Mouse (Mus musculus): ENCODE measurements around the gene Tspo2. TPM values are rescaled to one million over a fixed set of nuclear protein-coding genes. Genes with fewer than 3 reads are reported as not detected.
A peak's percentile ranks its signal among the peaks of the same experiment; 100 is the strongest.

The Tspo2 gene
- polyA plus RNA-seq, 1 experiment from 2014 or later: 3.6 TPM

- H3K4me1 ChIP-seq: peaks cover 27% of the 10 kb centered on the region
- peak overlapping the region; percentile 98 for H3K27ac ChIP-seq
- no peaks in the 10 kb centered on the region for H3K27me3 ChIP-seq
- peak overlapping the region; percentile 93 for H3K4me3 ChIP-seq
- H3K36me3 ChIP-seq: peaks cover 23% of the 10 kb centered on the region
- no peaks in the 10 kb centered on the region for H3K9me3 ChIP-seq
- H3K9ac ChIP-seq: peak overlapping the region; percentile 76
- peak; percentile 1 for ATAC-seq (ENCODE audit: borderline replicate concordance, extremely low read depth, low FRiP score, low TSS enrichment)
- WGBS: under 1% methylated on average over 13 of the region's 13 CpGs
- H3K4me2 ChIP-seq: peak overlapping the region; percentile 77
These were observed 41.0 kb downstream of the Tspo2 start for GRCm38 (mm10) chr17:48410299-48410785.

- peak within 1 kb of the TSS; percentile 100 for H3K27ac ChIP-seq
- peak; percentile 97 for ATAC-seq (ENCODE audit: borderline replicate concordance, extremely low read depth, low FRiP score, low TSS enrichment)
- peak within 1 kb of the TSS; percentile 93 for H3K4me3 ChIP-seq
- under 1% methylated on average over 83 of the region's 84 CpGs for WGBS
- H3K27me3 ChIP-seq: no peaks in the 10 kb centered on the region
- H3K4me1 ChIP-seq: peaks cover 27% of the 10 kb centered on the region
- peaks cover 18% of the 10 kb centered on the region for H3K36me3 ChIP-seq
- peak within 1 kb of the TSS; percentile 98 for H3K9ac ChIP-seq
- H3K4me2 ChIP-seq: peak within 1 kb of the TSS; percentile 77
- H3K9me3 ChIP-seq: no peaks in the 10 kb centered on the region
These were observed 41.7 kb downstream of the Tspo2 start, which contains the start of the genes Nfya and Oard1 for GRCm38 (mm10) chr17:48409380-48410298. Nfya (minus strand) TSS chr17:48409906. Oard1 (plus strand) TSS chr17:48410014.

- H3K4me2 ChIP-seq: peak overlapping the region; percentile 77
- under 1% methylated on average over 45 of the region's 47 CpGs for WGBS
- H3K4me3 ChIP-seq: peak overlapping the region; percentile 93
These were observed 42.6 kb downstream of the Tspo2 start for GRCm38 (mm10) chr17:48408526-48409291.

GRCm38 (mm10) chr17:48407910-48408525, 43.3 kb downstream of the Tspo2 start:
- Histone ChIP-seq H3K4me2 (peak overlapping the region; percentile 77), H3K27ac (peak overlapping the region; percentile 100), H3K4me3 (peak overlapping the region; percentile 93), H3K4me1 (peaks cover 27% of the 10 kb centered on the region), H3K27me3 (no peaks in the 10 kb centered on the region), H3K9me3 (no peaks in the 10 kb centered on the region), H3K9ac (peak overlapping the region; percentile 98), H3K36me3 (peaks cover 6% of the 10 kb centered on the region; the same call in 1 of the 2 replicates)
- 3% methylated on average over 8 of the region's 8 CpGs for WGBS
- ATAC-seq (ENCODE audit: borderline replicate concordance, extremely low read depth, low FRiP score, low TSS enrichment): no peak

More at GRCm38 (mm10) chr17:48408526-48409291, 42.6 kb downstream of the Tspo2 start:
- Histone ChIP-seq H3K9ac (peak overlapping the region; percentile 98), H3K36me3 (peaks cover 10% of the 10 kb centered on the region; the same call in 1 of the 2 replicates), H3K9me3 (no peaks in the 10 kb centered on the region), H3K27me3 (no peaks in the 10 kb centered on the region), H3K27ac (peak overlapping the region; percentile 100), H3K4me1 (peaks cover 27% of the 10 kb centered on the region)
- peak; percentile 36 for ATAC-seq (ENCODE audit: borderline replicate concordance, extremely low read depth, low FRiP score, low TSS enrichment)

GRCm38 (mm10) chr17:48407154-48407553, 44.2 kb downstream of the Tspo2 start:
- no peak overlapping the region for H3K4me3 ChIP-seq
- H3K36me3 ChIP-seq: no peaks in the 10 kb centered on the region
- H3K9ac ChIP-seq: no peak overlapping the region
- no peaks in the 10 kb centered on the region for H3K9me3 ChIP-seq
- no peak for ATAC-seq (ENCODE audit: borderline replicate concordance, extremely low read depth, low FRiP score, low TSS enrichment)
- H3K4me1 ChIP-seq: peaks cover 27% of the 10 kb centered on the region
- H3K27me3 ChIP-seq: no peaks in the 10 kb centered on the region
- H3K4me2 ChIP-seq: peak overlapping the region; percentile 77
- 75% methylated on average over 4 of the region's 4 CpGs for WGBS
- H3K27ac ChIP-seq: 0 out of 2 replicates have a peak overlapping the region, but pooled peaks have one; percentile 14

GRCm38 (mm10) chr17:48404706-48405105, 46.6 kb downstream of the Tspo2 start:
- H3K4me3 ChIP-seq: no peak overlapping the region
- 64% methylated on average over 1 of the region's 1 CpGs for WGBS
- H3K4me2 ChIP-seq: no peak overlapping the region
- no peaks in the 10 kb centered on the region for H3K9me3 ChIP-seq
- H3K4me1 ChIP-seq: peaks cover 15% of the 10 kb centered on the region
- ATAC-seq (ENCODE audit: borderline replicate concordance, extremely low read depth, low FRiP score, low TSS enrichment): no peak
- no peak overlapping the region for H3K9ac ChIP-seq
- peaks cover 8% of the 10 kb centered on the region for H3K36me3 ChIP-seq
- no peak overlapping the region for H3K27ac ChIP-seq
- H3K27me3 ChIP-seq: no peaks in the 10 kb centered on the region

GRCm38 (mm10) chr17:48403848-48404247, 47.5 kb downstream of the Tspo2 start:
- Histone ChIP-seq H3K36me3 (peaks cover 17% of the 10 kb centered on the region), H3K9me3 (no peaks in the 10 kb centered on the region), H3K9ac (no peak overlapping the region), H3K4me1 (peaks cover 15% of the 10 kb centered on the region), H3K27ac (no peak overlapping the region), H3K4me2 (no peak overlapping the region), H3K27me3 (no peaks in the 10 kb centered on the region), H3K4me3 (no peak overlapping the region)
- no peak for ATAC-seq (ENCODE audit: borderline replicate concordance, extremely low read depth, low FRiP score, low TSS enrichment)
- WGBS: 77% methylated on average over 2 of the region's 2 CpGs

GRCm38 (mm10) chr17:48402751-48403150, 48.6 kb downstream of the Tspo2 start:
- ATAC-seq (ENCODE audit: borderline replicate concordance, extremely low read depth, low FRiP score, low TSS enrichment): no peak
- no peak overlapping the region for H3K4me3 ChIP-seq
- H3K4me1 ChIP-seq: peaks cover 8% of the 10 kb centered on the region
- H3K27ac ChIP-seq: no peak overlapping the region
- no peak overlapping the region for H3K4me2 ChIP-seq
- no peaks in the 10 kb centered on the region for H3K9me3 ChIP-seq
- no peak overlapping the region for H3K9ac ChIP-seq
- no peaks in the 10 kb centered on the region for H3K27me3 ChIP-seq
- H3K36me3 ChIP-seq: peaks cover 24% of the 10 kb centered on the region
- 87% methylated on average over 3 of the region's 3 CpGs for WGBS

- H3K4me1 ChIP-seq: no peaks in the 10 kb centered on the region
- ATAC-seq (ENCODE audit: borderline replicate concordance, extremely low read depth, low FRiP score, low TSS enrichment): no peak
- no peak overlapping the region for H3K4me2 ChIP-seq
- 87% methylated on average over 4 of the region's 4 CpGs for WGBS
- no peaks in the 10 kb centered on the region for H3K9me3 ChIP-seq
- no peak overlapping the region for H3K9ac ChIP-seq
- peaks cover 30% of the 10 kb centered on the region for H3K36me3 ChIP-seq
- H3K27me3 ChIP-seq: no peaks in the 10 kb centered on the region
- H3K4me3 ChIP-seq: no peak overlapping the region
- H3K27ac ChIP-seq: no peak overlapping the region
These were observed 49.6 kb downstream of the Tspo2 start for GRCm38 (mm10) chr17:48401710-48402109.
